Mouse (Mus musculus): Measurements from ENCODE around the gene Dnmt3a. TPM values are rescaled to one million over a fixed set of nuclear protein-coding genes. Genes with fewer than 3 reads are reported as not detected.

Gene Dnmt3a
- total and polyA plus RNA-seq, 2 experiments from 2014 or later = 31.7 to 76.0 TPM

DNA sequence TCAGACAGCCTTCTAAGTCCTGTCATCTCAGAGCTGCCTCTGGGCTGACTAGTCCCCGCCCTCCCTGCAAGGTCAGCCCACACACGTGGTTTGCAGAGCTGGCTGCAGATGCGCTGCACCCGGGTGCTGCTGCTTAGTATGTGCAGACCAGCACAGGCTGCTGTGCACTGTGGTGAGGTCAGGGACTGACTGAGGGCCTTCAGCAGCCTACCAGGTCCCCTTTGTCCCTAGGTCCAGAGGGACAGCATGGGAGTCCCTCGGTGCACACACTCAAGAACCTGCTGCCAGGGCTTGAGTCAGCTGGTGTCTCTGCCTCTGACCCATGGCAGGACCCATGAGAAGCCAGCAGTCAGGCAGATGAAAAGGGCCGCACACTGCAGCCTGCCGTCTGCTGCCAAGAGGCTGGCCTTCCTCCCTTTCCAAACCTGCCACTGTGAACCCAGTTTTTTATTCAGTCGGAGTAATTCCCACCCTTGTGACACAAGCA lies 25.4 kb upstream of the Dnmt3a start:
- TF ChIP-seq EP300 (IDR thresholded peaks at IDR 0.05; ENCODE audit: low read depth) (no peak), CTCF (IDR thresholded peaks at IDR 0.05; ENCODE audit: low read depth) (no peak)
- H3K4me2 ChIP-seq (ENCODE audit: low read depth, low read length) = peak overlapping the region; percentile 15; the same call in 1 of the 2 replicates
- peak; percentile 25 for ATAC-seq (ENCODE audit: insufficient read depth, low read depth)
- H3K4me1 ChIP-seq (ENCODE audit: control insufficient read depth, insufficient read depth) = peaks cover 28% of the 10 kb centered on the region
- peak; percentile 50 for DNase-seq (ENCODE audit: low spot score)
- no peak overlapping the region for H3K4me3 ChIP-seq (ENCODE audit: low read depth, low read length)
- peak overlapping the region; percentile 95 for H3K27ac ChIP-seq (ENCODE audit: low read depth)
- WGBS = 8% methylated on average over 8 of the region's 8 CpGs
- peak overlapping the region; percentile 42; the same call in 1 of the 2 replicates for H3K9ac ChIP-seq (replicated peaks; ENCODE audit: low read depth, low read length)
- H3K36me3 ChIP-seq (replicated peaks; ENCODE audit: control insufficient read depth, insufficient read depth, low read length) = no peaks in the 10 kb centered on the region
- no peaks in the 10 kb centered on the region for H3K27me3 ChIP-seq (ENCODE audit: control insufficient read depth, insufficient read depth, low read length)
- H3K9me3 ChIP-seq (replicated peaks; ENCODE audit: control insufficient read depth, low read length) = no peaks in the 10 kb centered on the region

DNA sequence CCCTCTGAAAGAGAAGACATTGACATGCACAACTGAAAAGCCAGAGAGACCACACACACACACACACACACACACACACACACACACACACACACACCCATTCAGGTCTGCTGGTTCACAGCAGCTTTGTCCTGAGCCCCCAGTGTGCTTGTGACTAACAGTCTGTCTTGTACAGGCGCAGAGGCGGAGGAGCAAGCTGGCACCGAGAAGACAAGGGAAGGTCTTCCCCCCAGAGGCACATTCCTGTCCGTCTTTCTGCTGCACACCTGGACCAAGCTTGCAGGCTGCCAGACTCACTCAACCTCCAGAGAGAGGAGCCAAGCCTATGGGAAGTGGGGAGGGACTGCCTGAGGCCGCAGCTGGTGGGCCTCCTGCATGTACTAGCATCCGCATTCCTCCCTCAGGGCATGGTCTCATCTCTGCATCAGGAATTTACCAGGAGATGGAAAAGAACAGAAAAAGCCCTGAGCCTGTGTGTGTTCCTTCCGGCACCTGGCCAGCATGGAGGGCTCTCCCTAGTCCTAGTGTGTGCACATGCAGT lies 24.8 kb upstream of the Dnmt3a start:
- H3K36me3 ChIP-seq (replicated peaks; ENCODE audit: control insufficient read depth, insufficient read depth, low read length) = no peaks in the 10 kb centered on the region
- H3K27me3 ChIP-seq (ENCODE audit: control insufficient read depth, insufficient read depth, low read length) = no peaks in the 10 kb centered on the region
- H3K4me2 ChIP-seq (ENCODE audit: low read depth, low read length) = peak overlapping the region; percentile 20
- peak overlapping the region; percentile 42; the same call in 1 of the 2 replicates for H3K9ac ChIP-seq (replicated peaks; ENCODE audit: low read depth, low read length)
- DNase-seq (ENCODE audit: low spot score) (peak; percentile 29), ATAC-seq (ENCODE audit: insufficient read depth, low read depth) (peak; percentile 67)
- 16% methylated on average over 7 of the region's 7 CpGs for WGBS
- H3K4me3 ChIP-seq (ENCODE audit: low read depth, low read length) = no peak overlapping the region
- peak overlapping the region; percentile 95 for H3K27ac ChIP-seq (ENCODE audit: low read depth)
- H3K9me3 ChIP-seq (replicated peaks; ENCODE audit: control insufficient read depth, low read length) = no peaks in the 10 kb centered on the region
- peaks cover 28% of the 10 kb centered on the region for H3K4me1 ChIP-seq (ENCODE audit: control insufficient read depth, insufficient read depth)
- TF ChIP-seq EP300 (IDR thresholded peaks at IDR 0.05; ENCODE audit: low read depth) (no peak), CTCF (IDR thresholded peaks at IDR 0.05; ENCODE audit: low read depth) (no peak)

DNA sequence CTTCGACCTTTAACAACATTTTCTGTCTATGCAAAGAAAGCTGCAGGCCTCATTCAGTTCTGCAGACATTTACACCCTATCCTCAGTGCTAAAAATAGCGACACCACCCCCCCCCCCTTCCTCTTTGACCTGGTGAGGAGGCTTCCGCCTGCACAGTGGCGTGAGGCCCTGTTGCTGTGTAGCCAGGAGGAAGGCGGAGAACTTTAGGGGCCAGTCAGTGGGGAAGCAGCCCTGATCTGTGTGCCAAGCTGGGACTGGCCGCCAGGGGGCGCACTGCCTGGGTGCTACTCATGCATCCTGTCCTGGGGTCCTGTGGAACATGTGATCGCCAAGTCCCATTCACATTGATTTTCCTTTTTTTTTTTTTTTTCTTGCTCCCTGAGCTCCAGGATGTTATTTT lies 24.3 kb upstream of the Dnmt3a start:
- peaks cover 28% of the 10 kb centered on the region for H3K4me1 ChIP-seq (ENCODE audit: control insufficient read depth, insufficient read depth)
- TF ChIP-seq EP300 (IDR thresholded peaks at IDR 0.05; ENCODE audit: low read depth) (peak; percentile 86; the same call in 1 of the 2 replicates), CTCF (IDR thresholded peaks at IDR 0.05; ENCODE audit: low read depth) (peak; percentile 96)
- peak overlapping the region; percentile 20; the same call in 1 of the 2 replicates for H3K4me2 ChIP-seq (ENCODE audit: low read depth, low read length)
- no peaks in the 10 kb centered on the region for H3K27me3 ChIP-seq (ENCODE audit: control insufficient read depth, insufficient read depth, low read length)
- no peak overlapping the region for H3K4me3 ChIP-seq (ENCODE audit: low read depth, low read length)
- H3K36me3 ChIP-seq (replicated peaks; ENCODE audit: control insufficient read depth, insufficient read depth, low read length) = no peaks in the 10 kb centered on the region
- peak; percentile 87 for DNase-seq (ENCODE audit: low spot score)
- H3K27ac ChIP-seq (ENCODE audit: low read depth) = peak overlapping the region; percentile 95
- ATAC-seq (ENCODE audit: insufficient read depth, low read depth) = peak; percentile 94
- no peak overlapping the region for H3K9ac ChIP-seq (replicated peaks; ENCODE audit: low read depth, low read length)
- no peaks in the 10 kb centered on the region for H3K9me3 ChIP-seq (replicated peaks; ENCODE audit: control insufficient read depth, low read length)
- 2% methylated on average over 8 of the region's 8 CpGs for WGBS

DNA sequence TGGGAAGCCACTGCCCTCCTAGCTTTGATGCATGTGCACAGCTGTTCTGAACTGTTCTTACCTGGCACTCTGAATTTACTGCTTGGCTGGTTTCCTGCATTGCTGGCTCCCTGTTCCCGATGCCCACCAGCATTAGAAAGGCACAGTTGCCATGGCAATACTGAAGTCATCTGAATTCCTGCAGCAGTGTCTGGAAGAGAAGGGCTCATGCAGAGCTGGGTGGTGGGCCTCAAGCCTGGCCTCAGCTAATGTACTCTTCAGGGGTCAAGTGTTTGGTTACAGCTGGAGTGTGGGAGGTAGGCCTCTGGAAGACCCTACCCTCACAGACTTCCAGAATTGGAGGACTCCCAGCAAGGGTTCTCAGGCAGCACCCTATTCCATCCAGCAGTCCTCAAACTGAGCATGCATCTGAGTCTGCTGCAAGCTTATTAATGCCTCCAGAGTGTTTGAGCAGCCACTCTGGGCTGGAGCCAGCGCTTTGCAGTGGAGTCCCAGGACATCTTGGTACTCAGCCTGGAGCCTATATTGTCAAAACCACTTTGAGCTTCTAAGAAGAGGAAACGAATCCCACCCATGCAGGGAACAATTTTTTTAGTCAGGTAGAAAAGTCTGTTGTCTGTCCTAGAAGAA lies 22.5 kb upstream of the Dnmt3a start:
- no peak overlapping the region for H3K4me2 ChIP-seq (ENCODE audit: low read depth, low read length)
- no peak overlapping the region for H3K27ac ChIP-seq (ENCODE audit: low read depth)
- no peak overlapping the region for H3K4me3 ChIP-seq (ENCODE audit: low read depth, low read length)
- H3K27me3 ChIP-seq (ENCODE audit: control insufficient read depth, insufficient read depth, low read length) = no peaks in the 10 kb centered on the region
- TF ChIP-seq EP300 (IDR thresholded peaks at IDR 0.05; ENCODE audit: low read depth) (no peak), CTCF (IDR thresholded peaks at IDR 0.05; ENCODE audit: low read depth) (no peak)
- WGBS = 59% methylated on average over 3 of the region's 3 CpGs
- no peaks in the 10 kb centered on the region for H3K36me3 ChIP-seq (replicated peaks; ENCODE audit: control insufficient read depth, insufficient read depth, low read length)
- DNase-seq (ENCODE audit: low spot score) (no peak), ATAC-seq (ENCODE audit: insufficient read depth, low read depth) (no peak)
- peaks cover 32% of the 10 kb centered on the region for H3K4me1 ChIP-seq (ENCODE audit: control insufficient read depth, insufficient read depth)
- H3K9ac ChIP-seq (replicated peaks; ENCODE audit: low read depth, low read length) = no peak overlapping the region
- H3K9me3 ChIP-seq (replicated peaks; ENCODE audit: control insufficient read depth, low read length) = no peaks in the 10 kb centered on the region

DNA sequence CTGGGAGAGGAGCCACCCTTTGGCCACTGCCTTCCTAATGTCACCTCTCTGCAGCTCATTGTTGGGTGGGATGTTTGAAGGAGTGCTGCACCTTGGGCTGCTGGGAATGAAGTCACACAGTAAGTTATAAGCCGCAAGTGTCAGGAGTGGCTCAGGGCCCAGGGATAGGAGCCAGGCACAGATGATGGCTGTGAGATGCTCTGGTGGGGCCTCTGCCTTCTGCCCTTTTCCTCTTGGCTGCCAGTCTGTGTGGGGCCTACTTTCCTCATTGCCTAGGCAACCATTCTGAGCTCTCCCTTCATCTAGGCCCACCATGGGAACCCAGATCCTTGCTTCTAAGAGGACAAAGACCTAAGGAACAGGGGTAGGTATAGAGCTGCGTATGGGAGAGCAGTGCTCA lies 21.5 kb upstream of the Dnmt3a start:
- H3K36me3 ChIP-seq (replicated peaks; ENCODE audit: control insufficient read depth, insufficient read depth, low read length) = no peaks in the 10 kb centered on the region
- H3K4me2 ChIP-seq (ENCODE audit: low read depth, low read length) = no peak overlapping the region
- no peaks in the 10 kb centered on the region for H3K9me3 ChIP-seq (replicated peaks; ENCODE audit: control insufficient read depth, low read length)
- H3K9ac ChIP-seq (replicated peaks; ENCODE audit: low read depth, low read length) = no peak overlapping the region
- H3K27ac ChIP-seq (ENCODE audit: low read depth) = no peak overlapping the region
- H3K27me3 ChIP-seq (ENCODE audit: control insufficient read depth, insufficient read depth, low read length) = no peaks in the 10 kb centered on the region
- no peak overlapping the region for H3K4me3 ChIP-seq (ENCODE audit: low read depth, low read length)
- TF ChIP-seq EP300 (IDR thresholded peaks at IDR 0.05; ENCODE audit: low read depth) (no peak), CTCF (IDR thresholded peaks at IDR 0.05; ENCODE audit: low read depth) (no peak)
- ATAC-seq (ENCODE audit: insufficient read depth, low read depth) (no peak), DNase-seq (ENCODE audit: low spot score) (no peak)
- peaks cover 31% of the 10 kb centered on the region for H3K4me1 ChIP-seq (ENCODE audit: control insufficient read depth, insufficient read depth)
- 88% methylated on average over 2 of the region's 2 CpGs for WGBS
